Mouse (Mus musculus) brain, embryonic 14.5 days (tissue): ENCODE measurements around the gene Evx2. TPM values are rescaled to one million over a fixed set of nuclear protein-coding genes. Genes with fewer than 3 reads are reported as not detected.

Experiments used
- DNase-seq: peaks from one replicate; pipeline ENCODE4 v3.0.0-alpha.2; 2011; ENCODE audit warnings: low read depth
- CTCF ChIP-seq: fragments of 200-500 bp; IDR thresholded peaks from 2 replicates; pipeline ENCODE4 v1.5.1; 2012; ENCODE audit warnings: inconsistent platforms, mild to moderate bottlenecking, moderate library complexity, borderline replicate concordance; ENCODE audit not compliant: insufficient read depth, insufficient read length; ENCODE audit errors: extremely low read depth
- POLR2A ChIP-seq: fragments of 200-500 bp; IDR thresholded peaks from 2 replicates; pipeline ENCODE4 v1.6.1; 2012; ENCODE audit warnings: mild to moderate bottlenecking, inconsistent platforms, borderline replicate concordance; ENCODE audit not compliant: poor library complexity, insufficient read depth, insufficient read length, severe bottlenecking; ENCODE audit errors: extremely low read depth
- polyA plus RNA-seq: library from polyadenylated mRNA; depleted of rRNA; stranded (reverse); fragments of >200 nt; gene quantifications from 2 replicates; pipeline ENCODE4 v1.2.3, GENCODE M21; 2012

The Evx2 gene
- polyA plus RNA-seq, 1 experiment = 4.6 TPM

DNA sequence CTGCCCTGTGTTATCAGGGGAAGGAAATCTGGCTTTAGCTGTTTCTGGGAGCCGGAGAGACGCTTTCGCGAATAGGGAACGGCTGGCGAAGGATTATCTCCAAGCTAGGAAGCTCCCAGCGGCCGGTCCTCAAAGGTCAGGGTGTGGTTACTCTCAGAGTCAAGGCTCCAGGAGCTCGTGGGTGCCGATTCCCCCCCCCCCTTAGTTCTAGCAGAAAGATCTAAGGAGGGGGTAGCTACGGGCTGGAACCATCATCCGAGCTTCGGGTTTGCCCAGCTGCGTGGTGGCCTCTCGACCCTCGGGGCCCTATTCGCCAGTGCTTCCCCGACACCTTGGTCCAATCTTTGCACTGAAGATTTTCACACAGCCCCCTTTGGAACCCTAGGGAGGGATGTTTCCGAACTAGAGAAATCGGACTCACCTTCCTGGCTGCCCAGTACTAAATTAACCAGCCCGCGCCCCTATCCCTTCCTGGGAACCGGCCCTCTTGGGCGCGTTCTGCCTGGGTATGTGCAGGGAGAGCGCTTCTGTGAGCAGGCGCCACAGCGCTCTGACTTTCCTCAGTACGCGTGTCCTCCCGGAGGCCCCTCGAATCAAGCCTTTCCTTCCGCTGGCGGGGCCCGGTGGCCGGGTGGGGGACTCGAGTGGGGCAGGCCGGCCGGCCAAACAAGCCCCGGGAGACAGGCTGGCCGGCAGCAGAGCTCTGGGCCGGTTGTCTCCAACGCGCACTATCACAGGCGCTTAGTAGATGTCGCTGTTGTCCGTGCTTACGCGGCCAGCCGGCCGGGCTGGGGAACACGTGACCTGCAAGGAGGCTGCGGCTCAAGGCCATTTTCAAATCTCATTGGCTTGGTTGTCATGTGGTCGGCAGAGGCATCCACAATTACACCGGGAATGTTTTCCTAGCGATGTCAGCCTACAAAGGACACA, 31.9 kb upstream of the Evx2 start, which contains the start of gene Hoxd10:
Gene Hoxd10, plus strand, starts transcription at position 903 of the 930 bp plus-strand sequence.
- peak; percentile 77 for DNase-seq
- TF ChIP-seq POLR2A (no peak), CTCF (peak; percentile 46)

GRCm38 (mm10) chr2:74690338-74690716, 31.0 kb upstream of the Evx2 start:
- no peak for TF ChIP-seq CTCF
- no peak for TF ChIP-seq POLR2A
- DNase-seq = no peak

DNA sequence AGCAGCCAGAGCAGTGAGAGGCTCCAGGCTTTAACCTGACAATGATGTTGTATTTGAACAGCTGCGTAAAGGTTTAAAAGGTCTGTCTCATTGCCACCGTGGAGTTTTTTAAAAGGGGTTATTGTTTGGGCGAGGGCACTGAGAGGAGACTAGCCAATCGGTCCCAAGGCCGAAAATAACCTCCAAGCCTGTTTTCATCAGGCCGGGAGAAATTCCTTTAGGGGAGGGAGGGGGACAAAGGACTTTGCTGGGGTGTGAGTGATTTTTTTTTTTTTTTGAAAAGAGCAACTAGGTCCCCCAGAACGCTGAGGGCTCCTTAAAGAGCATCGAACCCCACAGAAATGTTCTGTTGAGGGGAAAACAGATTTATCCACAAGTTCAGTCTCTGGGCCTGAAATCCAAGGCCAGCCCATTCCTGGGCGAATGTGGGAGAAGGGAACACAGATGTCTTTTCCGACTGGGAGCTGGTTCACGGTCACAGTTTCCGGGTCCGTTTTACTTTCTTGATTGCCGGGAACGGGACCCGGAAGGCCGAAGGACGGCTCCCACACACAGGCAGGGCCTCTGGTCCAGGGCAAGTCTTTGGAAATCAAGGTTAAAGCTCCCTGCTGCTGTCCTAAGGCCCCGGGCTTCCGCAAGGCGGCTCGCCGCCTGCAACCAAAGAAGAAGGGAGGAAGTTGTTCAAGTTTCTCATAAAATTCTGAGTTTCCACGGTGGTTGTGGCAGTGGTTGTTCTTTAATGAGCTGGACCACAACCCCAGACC, 30.4 kb upstream of the Evx2 start:
- DNase-seq = no peak
- TF ChIP-seq CTCF = no peak
- no peak for TF ChIP-seq POLR2A

- no peak for TF ChIP-seq CTCF
- TF ChIP-seq POLR2A = no peak
- DNase-seq = no peak
Observed at GRCm38 (mm10) chr2:74688795-74689573, 29.6 kb upstream of the Evx2 start.

GRCm38 (mm10) chr2:74687698-74688555, 28.6 kb upstream of the Evx2 start:
- DNase-seq = no peak
- TF ChIP-seq POLR2A (no peak), CTCF (no peak)

DNA sequence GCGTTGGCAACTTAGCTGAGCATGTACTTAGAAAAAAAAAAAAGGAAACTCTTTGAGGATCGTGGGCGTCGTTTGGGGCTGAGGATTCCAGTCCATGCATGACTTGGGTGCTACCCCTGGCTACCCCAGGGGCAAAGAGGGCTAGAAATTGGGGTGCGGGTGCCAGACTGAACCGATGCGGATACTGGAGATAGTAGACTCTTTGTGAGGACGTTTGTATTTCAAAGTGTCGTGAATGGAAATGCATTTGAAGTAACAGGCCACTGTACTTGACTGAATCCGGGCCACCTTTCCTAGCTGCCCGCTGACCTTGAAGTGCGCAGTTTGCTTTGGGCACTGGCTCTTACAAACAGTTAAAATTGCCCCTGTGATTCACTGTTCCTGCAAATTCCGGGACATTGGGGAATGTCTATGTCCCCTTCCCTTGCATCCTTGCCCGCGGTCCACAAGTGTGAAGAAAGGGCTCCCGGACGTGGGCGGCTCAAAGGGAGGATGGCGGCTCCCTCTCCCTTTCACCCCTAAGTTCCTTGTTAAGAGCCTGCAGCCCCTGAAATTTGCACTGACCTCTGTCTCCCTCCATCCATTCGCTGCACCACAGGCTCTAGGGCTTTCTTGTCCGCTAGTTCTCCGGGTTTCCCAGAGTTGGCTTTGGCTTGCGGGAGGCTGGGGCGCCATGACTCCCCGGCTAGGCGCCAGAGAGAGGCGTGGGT, 27.8 kb upstream of the Evx2 start:
- no peak for DNase-seq
- TF ChIP-seq POLR2A (no peak), CTCF (no peak)

GRCm38 (mm10) chr2:74686301-74686987, 27.1 kb upstream of the Evx2 start:
- TF ChIP-seq POLR2A = no peak
- peak; percentile 67; the same call in 1 of the 2 replicates for TF ChIP-seq CTCF
- DNase-seq = peak; percentile 93

GRCm38 (mm10) chr2:74685059-74685603, 25.8 kb upstream of the Evx2 start:
- TF ChIP-seq POLR2A (no peak), CTCF (no peak)
- DNase-seq = no peak

- no peak for DNase-seq
- TF ChIP-seq POLR2A (no peak), CTCF (no peak)
Observed at GRCm38 (mm10) chr2:74684106-74684505, 24.7 kb upstream of the Evx2 start.

DNA sequence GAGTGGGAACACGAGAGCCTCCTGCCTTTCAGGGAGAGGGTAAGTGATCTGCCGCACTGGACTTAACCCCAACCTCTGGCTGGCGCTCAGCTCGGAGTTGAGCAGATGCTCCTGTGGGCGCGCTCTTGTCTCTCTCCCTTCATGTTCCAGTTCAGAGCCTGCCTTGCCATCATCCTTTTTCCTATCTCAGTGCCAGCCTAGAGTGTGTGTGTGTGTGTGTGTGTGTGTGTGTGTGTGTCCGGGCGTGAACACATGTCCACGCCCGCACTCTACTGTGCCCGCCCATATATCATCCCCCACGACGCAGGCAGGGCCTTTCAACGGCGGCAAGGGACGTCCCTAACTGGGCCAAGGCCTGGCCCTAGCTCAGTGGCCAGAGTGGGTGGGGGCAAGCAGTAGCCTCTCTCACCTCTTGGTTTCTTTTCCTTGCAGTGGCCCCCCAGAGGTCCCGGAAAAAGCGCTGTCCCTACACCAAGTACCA, 24.2 kb upstream of the Evx2 start:
- TF ChIP-seq POLR2A (no peak), CTCF (no peak)
- no peak for DNase-seq
